Mouse (Mus musculus): ENCODE data around the gene Bbs9. TPM values are rescaled to one million over a fixed set of nuclear protein-coding genes. Genes with fewer than 3 reads are reported as not detected.

Gene Bbs9
- polyA plus RNA-seq, 1 experiment from 2014 or later: 17.4 TPM

- H3K4me2 ChIP-seq: no peak overlapping the region
- 0 out of 2 replicates have a peak, but pooled peaks cover 4% of the 10 kb centered on the region for H3K4me1 ChIP-seq
- no peaks in the 10 kb centered on the region for H3K36me3 ChIP-seq
- no peak overlapping the region for H3K4me3 ChIP-seq (replicated peaks)
- H3K27me3 ChIP-seq (replicated peaks): no peaks in the 10 kb centered on the region
- ATAC-seq (ENCODE audit: low FRiP score): no peak
- no peak overlapping the region for H3K27ac ChIP-seq (replicated peaks)
- WGBS: 70% methylated on average over 8 of the region's 8 CpGs
- H3K9ac ChIP-seq (replicated peaks): no peak overlapping the region
- no peaks in the 10 kb centered on the region for H3K9me3 ChIP-seq (replicated peaks)
Observed at GRCm38 (mm10) chr9:22734954-22735353, 259.4 kb downstream of the Bbs9 start.

- Histone ChIP-seq H3K36me3 (no peaks in the 10 kb centered on the region), H3K9me3 (replicated peaks) (no peaks in the 10 kb centered on the region), H3K4me3 (replicated peaks) (no peak overlapping the region), H3K27ac (replicated peaks) (no peak overlapping the region), H3K4me1 (0 out of 2 replicates have a peak, but pooled peaks cover 4% of the 10 kb centered on the region), H3K4me2 (no peak overlapping the region), H3K9ac (replicated peaks) (no peak overlapping the region), H3K27me3 (replicated peaks) (no peaks in the 10 kb centered on the region)
- no peak for ATAC-seq (ENCODE audit: low FRiP score)
- 32% methylated on average over 8 of the region's 8 CpGs for WGBS
Observed at GRCm38 (mm10) chr9:22735385-22735784, 259.9 kb downstream of the Bbs9 start.

- H3K27ac ChIP-seq (replicated peaks): no peak overlapping the region
- no peak for ATAC-seq (ENCODE audit: low FRiP score)
- 85% methylated on average over 6 of the region's 6 CpGs for WGBS
Observed at GRCm38 (mm10) chr9:22737893-22738292, 262.4 kb downstream of the Bbs9 start.

GRCm38 (mm10) chr9:22738861-22739260 lies 263.3 kb downstream of the Bbs9 start:
- Histone ChIP-seq H3K4me2 (no peak overlapping the region), H3K4me3 (replicated peaks) (no peak overlapping the region), H3K9ac (replicated peaks) (no peak overlapping the region), H3K4me1 (0 out of 2 replicates have a peak, but pooled peaks cover 4% of the 10 kb centered on the region), H3K9me3 (replicated peaks) (no peaks in the 10 kb centered on the region), H3K36me3 (no peaks in the 10 kb centered on the region), H3K27me3 (replicated peaks) (no peaks in the 10 kb centered on the region), H3K27ac (replicated peaks) (no peak overlapping the region)
- no peak for ATAC-seq (ENCODE audit: low FRiP score)
- 92% methylated on average over 3 of the region's 3 CpGs for WGBS

More at GRCm38 (mm10) chr9:22737893-22738292, 262.4 kb downstream of the Bbs9 start:
- Histone ChIP-seq H3K27me3 (replicated peaks) (no peaks in the 10 kb centered on the region), H3K4me2 (no peak overlapping the region), H3K9ac (replicated peaks) (no peak overlapping the region), H3K4me1 (0 out of 2 replicates have a peak, but pooled peaks cover 4% of the 10 kb centered on the region), H3K4me3 (replicated peaks) (no peak overlapping the region), H3K36me3 (no peaks in the 10 kb centered on the region), H3K9me3 (replicated peaks) (no peaks in the 10 kb centered on the region)

GRCm38 (mm10) chr9:22741967-22742366 lies 266.5 kb downstream of the Bbs9 start:
- no peaks in the 10 kb centered on the region for H3K4me1 ChIP-seq
- ATAC-seq (ENCODE audit: low FRiP score): no peak
- H3K9me3 ChIP-seq (replicated peaks): no peaks in the 10 kb centered on the region
- no peak overlapping the region for H3K9ac ChIP-seq (replicated peaks)
- no peak overlapping the region for H3K27ac ChIP-seq (replicated peaks)
- no peak overlapping the region for H3K4me3 ChIP-seq (replicated peaks)
- H3K4me2 ChIP-seq: no peak overlapping the region
- 92% methylated on average over 1 of the region's 1 CpGs for WGBS
- H3K36me3 ChIP-seq: no peaks in the 10 kb centered on the region
- no peaks in the 10 kb centered on the region for H3K27me3 ChIP-seq (replicated peaks)

- no peaks in the 10 kb centered on the region for H3K27me3 ChIP-seq (replicated peaks)
- WGBS: 98% methylated on average over 2 of the region's 2 CpGs
- no peaks in the 10 kb centered on the region for H3K9me3 ChIP-seq (replicated peaks)
- no peak overlapping the region for H3K27ac ChIP-seq (replicated peaks)
- no peak for ATAC-seq (ENCODE audit: low FRiP score)
- H3K4me1 ChIP-seq: no peaks in the 10 kb centered on the region
- no peak overlapping the region for H3K4me3 ChIP-seq (replicated peaks)
- no peak overlapping the region for H3K9ac ChIP-seq (replicated peaks)
- H3K4me2 ChIP-seq: no peak overlapping the region
- no peaks in the 10 kb centered on the region for H3K36me3 ChIP-seq
Observed at GRCm38 (mm10) chr9:22748617-22749016, 273.1 kb downstream of the Bbs9 start.

GRCm38 (mm10) chr9:22750779-22751545 lies 275.4 kb downstream of the Bbs9 start:
- no peak for ATAC-seq (ENCODE audit: low FRiP score)
- Histone ChIP-seq H3K4me1 (no peaks in the 10 kb centered on the region), H3K9me3 (replicated peaks) (no peaks in the 10 kb centered on the region), H3K9ac (replicated peaks) (no peak overlapping the region), H3K36me3 (no peaks in the 10 kb centered on the region), H3K4me2 (no peak overlapping the region), H3K27me3 (replicated peaks) (no peaks in the 10 kb centered on the region), H3K4me3 (replicated peaks) (no peak overlapping the region), H3K27ac (replicated peaks) (no peak overlapping the region)
- whole genome bisulfite sequencing: 77% methylated on average over 17 of the region's 17 CpGs

GRCm38 (mm10) chr9:22751546-22751929 lies 276.0 kb downstream of the Bbs9 start:
- H3K27ac ChIP-seq (replicated peaks): no peak overlapping the region
- H3K4me1 ChIP-seq: no peaks in the 10 kb centered on the region
- no peaks in the 10 kb centered on the region for H3K27me3 ChIP-seq (replicated peaks)
- no peak overlapping the region for H3K4me2 ChIP-seq
- H3K36me3 ChIP-seq: no peaks in the 10 kb centered on the region
- H3K9me3 ChIP-seq (replicated peaks): no peaks in the 10 kb centered on the region
- no peak for ATAC-seq (ENCODE audit: low FRiP score)
- no peak overlapping the region for H3K9ac ChIP-seq (replicated peaks)
- no peak overlapping the region for H3K4me3 ChIP-seq (replicated peaks)

GRCm38 (mm10) chr9:22754081-22754672 lies 278.7 kb downstream of the Bbs9 start:
- no peak for ATAC-seq (ENCODE audit: low FRiP score)
- H3K27me3 ChIP-seq (replicated peaks): no peaks in the 10 kb centered on the region
- H3K4me1 ChIP-seq: no peaks in the 10 kb centered on the region
- no peak overlapping the region for H3K4me2 ChIP-seq
- H3K27ac ChIP-seq (replicated peaks): no peak overlapping the region
- no peaks in the 10 kb centered on the region for H3K9me3 ChIP-seq (replicated peaks)
- 82% methylated on average over 6 of the region's 6 CpGs for WGBS
- H3K36me3 ChIP-seq: no peaks in the 10 kb centered on the region
- H3K4me3 ChIP-seq (replicated peaks): no peak overlapping the region
- H3K9ac ChIP-seq (replicated peaks): no peak overlapping the region

- H3K4me2 ChIP-seq: no peak overlapping the region
- ATAC-seq (ENCODE audit: low FRiP score): no peak
Observed at GRCm38 (mm10) chr9:22758487-22758886, 283.0 kb downstream of the Bbs9 start.

GRCm38 (mm10) chr9:22759241-22759640 lies 283.7 kb downstream of the Bbs9 start:
- Histone ChIP-seq H3K9ac (replicated peaks) (no peak overlapping the region), H3K4me1 (no peaks in the 10 kb centered on the region), H3K27ac (replicated peaks) (no peak overlapping the region), H3K36me3 (no peaks in the 10 kb centered on the region), H3K4me2 (no peak overlapping the region), H3K4me3 (replicated peaks) (no peak overlapping the region), H3K27me3 (replicated peaks) (no peaks in the 10 kb centered on the region), H3K9me3 (replicated peaks) (no peaks in the 10 kb centered on the region)
- ATAC-seq (ENCODE audit: low FRiP score): no peak
- 54% methylated on average over 3 of the region's 3 CpGs for WGBS

More at GRCm38 (mm10) chr9:22758487-22758886, 283.0 kb downstream of the Bbs9 start:
- no peaks in the 10 kb centered on the region for H3K27me3 ChIP-seq (replicated peaks)
- 65% methylated on average over 3 of the region's 3 CpGs for WGBS
- H3K4me1 ChIP-seq: no peaks in the 10 kb centered on the region
- H3K27ac ChIP-seq (replicated peaks): no peak overlapping the region
- no peaks in the 10 kb centered on the region for H3K36me3 ChIP-seq
- H3K9ac ChIP-seq (replicated peaks): no peak overlapping the region
- no peak overlapping the region for H3K4me3 ChIP-seq (replicated peaks)
- no peaks in the 10 kb centered on the region for H3K9me3 ChIP-seq (replicated peaks)

GRCm38 (mm10) chr9:22760376-22760775 lies 284.9 kb downstream of the Bbs9 start:
- Histone ChIP-seq H3K4me3 (replicated peaks) (no peak overlapping the region), H3K4me2 (no peak overlapping the region), H3K27me3 (replicated peaks) (no peaks in the 10 kb centered on the region), H3K27ac (replicated peaks) (no peak overlapping the region), H3K9ac (replicated peaks) (no peak overlapping the region), H3K4me1 (no peaks in the 10 kb centered on the region), H3K36me3 (no peaks in the 10 kb centered on the region), H3K9me3 (replicated peaks) (no peaks in the 10 kb centered on the region)
- WGBS: 69% methylated on average over 4 of the region's 4 CpGs
- ATAC-seq (ENCODE audit: low FRiP score): no peak
